8 mouse cellular contexts compared by ENCODE assay signal in genomic region chr16:32610460-32611255, GRCm38 (mm10). TPM values are rescaled to one million over a fixed set of nuclear protein-coding genes. Genes with fewer than 3 reads are reported as not detected.
DNase-seq lines count a peak whose midpoint lies in the region; ATAC-seq and TF ChIP-seq lines count a peak whose summit lies in the region.

No protein-coding gene starts in this region.

- no peaks in the 10 kb centered on the region for H3K27me3 ChIP-seq in heart, embryonic 16.5 days (ENCODE audit: control insufficient read depth, insufficient read depth, low read length)
- H3K27me3 ChIP-seq in embryonic facial prominence, embryonic 12.5 days = no peaks in the 10 kb centered on the region
- no peaks in the 10 kb centered on the region for H3K27me3 ChIP-seq in kidney, adult 2 months (replicated peaks; ENCODE audit: control insufficient read depth, insufficient read depth, low read length)
- H3K27me3 ChIP-seq in midbrain, embryonic 11.5 days (ENCODE audit: control insufficient read depth, insufficient read depth, low read length) = no peaks in the 10 kb centered on the region

- no peak for ATAC-seq in heart, embryonic 16.5 days (replicated peaks; ENCODE audit: extremely low read depth, insufficient read depth, low FRiP score)
- no peak for ATAC-seq in embryonic facial prominence, embryonic 12.5 days (ENCODE audit: insufficient number of reproducible peaks, insufficient read depth, low FRiP score, low TSS enrichment)
- ATAC-seq in midbrain, embryonic 11.5 days (ENCODE audit: low FRiP score) = no peak
- no peak for ATAC-seq in megakaryocyte-erythroid progenitor cell, adult 5-6 weeks (replicated peaks; ENCODE audit: low FRiP score, low TSS enrichment, poor library complexity, severe bottlenecking)
- ATAC-seq in granulocyte monocyte progenitor cell, adult 5-6 weeks (replicated peaks; ENCODE audit: poor library complexity, severe bottlenecking) = no peak

- H3K27ac ChIP-seq in heart, embryonic 16.5 days (ENCODE audit: low read length) = peak overlapping the region; percentile 24; the same call in 1 of the 2 replicates
- no peak overlapping the region for H3K27ac ChIP-seq in embryonic facial prominence, embryonic 12.5 days
- no peak overlapping the region for H3K27ac ChIP-seq in kidney, adult 2 months (ENCODE audit: insufficient read depth, low read depth, low read length)
- no peak overlapping the region for H3K27ac ChIP-seq in midbrain, embryonic 11.5 days (ENCODE audit: low read depth, low read length)

- H3K4me1 ChIP-seq in heart, embryonic 16.5 days (ENCODE audit: control insufficient read depth, insufficient read depth, low read length) = peaks cover 10% of the 10 kb centered on the region
- H3K4me1 ChIP-seq in embryonic facial prominence, embryonic 12.5 days = peaks cover 9% of the 10 kb centered on the region; the same call in 1 of the 2 replicates
- H3K4me1 ChIP-seq in kidney, adult 2 months (ENCODE audit: control insufficient read depth, insufficient read depth, low read length) = peaks cover 2% of the 10 kb centered on the region; the same call in 1 of the 2 replicates
- peaks cover 7% of the 10 kb centered on the region for H3K4me1 ChIP-seq in midbrain, embryonic 11.5 days (ENCODE audit: control insufficient read depth, insufficient read depth, low read length)

- WGBS in heart, embryonic 16.5 days = 56% methylated on average over 5 of the region's 5 CpGs
- WGBS in embryonic facial prominence, embryonic 12.5 days = 77% methylated on average over 5 of the region's 5 CpGs
- 62% methylated on average over 5 of the region's 5 CpGs for WGBS in kidney, adult 2 months
- WGBS in midbrain, embryonic 11.5 days = 77% methylated on average over 5 of the region's 5 CpGs

- TF ChIP-seq CTCF in kidney, adult 2 months (conservative IDR thresholded peaks at IDR 0.05; ENCODE audit: insufficient read depth, insufficient read length, low read depth, low read length) = no peak

- no peak for TF ChIP-seq POLR2A in kidney, adult 2 months (IDR thresholded peaks at IDR 0.05; ENCODE audit: low read depth, low read length)

- H3K9ac ChIP-seq in heart, embryonic 16.5 days (ENCODE audit: low read length) = peak overlapping the region; percentile 91
- no peak overlapping the region for H3K9ac ChIP-seq in embryonic facial prominence, embryonic 12.5 days
- no peak overlapping the region for H3K9ac ChIP-seq in midbrain, embryonic 11.5 days (ENCODE audit: low read length)

- H3K36me3 ChIP-seq in heart, embryonic 16.5 days (ENCODE audit: control insufficient read depth, insufficient read depth) = peaks cover 8% of the 10 kb centered on the region
- H3K36me3 ChIP-seq in embryonic facial prominence, embryonic 12.5 days = peaks cover 7% of the 10 kb centered on the region
- H3K36me3 ChIP-seq in kidney, adult 2 months (ENCODE audit: control insufficient read depth, insufficient read depth, low read length) = peaks cover 3% of the 10 kb centered on the region
- no peaks in the 10 kb centered on the region; the same call in 1 of the 2 replicates for H3K36me3 ChIP-seq in midbrain, embryonic 11.5 days (ENCODE audit: control insufficient read depth, insufficient read depth, low read length)

- DNase-seq in heart, adult 9 months (ENCODE audit: low spot score in 2 of 2) = no peak
- peak; percentile 78 for DNase-seq in kidney, adult 2 months
- no peak for DNase-seq in midbrain, embryonic 11.5 days (ENCODE audit: low spot score, missing footprints)
- DNase-seq in right cerebral cortex, postnatal 36 days (ENCODE audit: low spot score in 2 of 2) = no peak

- peak overlapping the region; percentile 75 for H3K4me2 ChIP-seq in heart, embryonic 16.5 days (ENCODE audit: low read depth, low read length)
- H3K4me2 ChIP-seq in embryonic facial prominence, embryonic 12.5 days (replicated peaks) = peak overlapping the region; percentile 83
- H3K4me2 ChIP-seq in midbrain, embryonic 11.5 days = peak overlapping the region; percentile 62

- H3K9me3 ChIP-seq in heart, embryonic 16.5 days (replicated peaks; ENCODE audit: control insufficient read depth, low read length) = no peaks in the 10 kb centered on the region
- no peaks in the 10 kb centered on the region for H3K9me3 ChIP-seq in embryonic facial prominence, embryonic 12.5 days
- no peaks in the 10 kb centered on the region for H3K9me3 ChIP-seq in midbrain, embryonic 11.5 days (ENCODE audit: control insufficient read depth, low read length)

- H3K4me3 ChIP-seq in heart, embryonic 16.5 days (ENCODE audit: low read length) = peak overlapping the region; percentile 81
- H3K4me3 ChIP-seq in embryonic facial prominence, embryonic 12.5 days = peak overlapping the region; percentile 87; the same call in 1 of the 2 replicates
- H3K4me3 ChIP-seq in kidney, adult 2 months (ENCODE audit: insufficient read depth, low read depth, low read length) = no peak overlapping the region
- H3K4me3 ChIP-seq in midbrain, embryonic 11.5 days (ENCODE audit: low read depth, low read length) = peak overlapping the region; percentile 72

RNA-seq across cellular contexts. Expression of gene Tfrc, which starts 1.9 kb away (rescaled TPM):
- polyA plus RNA-seq in heart, embryonic 16.5 days (2015; fragmentation: Nextera tagmentation; extraction: Ambion mirVana) = 49.2 and 53.8 TPM in 2 replicates
- 32.7 and 36.6 TPM in 2 replicates for polyA plus RNA-seq in embryonic facial prominence, embryonic 12.5 days (2016; fragmentation: Nextera tagmentation; extraction: Ambion mirVana)
- 7.9 and 12.0 TPM in 2 replicates for polyA plus RNA-seq in kidney, adult 2 months (2012; rRNA removed)
- 87.1 and 89.3 TPM in 2 replicates for polyA plus RNA-seq in midbrain, embryonic 11.5 days (2014; fragmentation: Nextera tagmentation; extraction: Ambion mirVana)
- total RNA-seq in megakaryocyte-erythroid progenitor cell, adult 5-6 weeks (2014; fragmentation: Nextera tagmentation) = 316 and 327 TPM in 2 replicates
- total RNA-seq in megakaryocyte-erythroid progenitor cell, adult 5-6 weeks (2017) = 261 and 333 TPM in 2 replicates
- total RNA-seq in granulocyte monocyte progenitor cell, adult 5-6 weeks (2014; fragmentation: Nextera tagmentation) = 65.6 and 67.9 TPM in 2 replicates
- 105 and 142 TPM in 2 replicates for total RNA-seq in granulocyte monocyte progenitor cell, adult 5-6 weeks (2017)

RNA-seq across cellular contexts. Expression of gene Tnk2, which starts 33.0 kb away (rescaled TPM):
- 9.0 and 9.5 TPM in 2 replicates for polyA plus RNA-seq in heart, embryonic 16.5 days (2015; fragmentation: Nextera tagmentation; extraction: Ambion mirVana)
- 13.4 and 13.8 TPM in 2 replicates for polyA plus RNA-seq in embryonic facial prominence, embryonic 12.5 days (2016; fragmentation: Nextera tagmentation; extraction: Ambion mirVana)
- polyA plus RNA-seq in kidney, adult 2 months (2012; rRNA removed) = 35.8 and 40.8 TPM in 2 replicates
- 6.1 and 6.6 TPM in 2 replicates for polyA plus RNA-seq in midbrain, embryonic 11.5 days (2014; fragmentation: Nextera tagmentation; extraction: Ambion mirVana)
- total RNA-seq in megakaryocyte-erythroid progenitor cell, adult 5-6 weeks (2014; fragmentation: Nextera tagmentation) = 45.7 and 54.4 TPM in 2 replicates
- 27.7 and 28.6 TPM in 2 replicates for total RNA-seq in megakaryocyte-erythroid progenitor cell, adult 5-6 weeks (2017)
- total RNA-seq in granulocyte monocyte progenitor cell, adult 5-6 weeks (2014; fragmentation: Nextera tagmentation) = 11.0 and 12.9 TPM in 2 replicates
- 8.8 and 14.8 TPM in 2 replicates for total RNA-seq in granulocyte monocyte progenitor cell, adult 5-6 weeks (2017)
